Mouse (Mus musculus) CH12.LX (cell line): ENCODE measurements around the gene Aph1a.

Experiments used
- CTCF ChIP-seq, 2 experiments: IDR thresholded peaks in 1 of 2; conservative IDR thresholded peaks in 1 of 2; 2 replicates each; pipeline ENCODE4 v1.5.1; 2011 to 2012; ENCODE audit warnings: low read depth in 2 of 2, low read length in 2 of 2, improper control_type of control experiment in 1 of 2, inconsistent platforms in 1 of 2, mild to moderate bottlenecking in 1 of 2, moderate library complexity in 1 of 2
- E2F4 ChIP-seq: IDR thresholded peaks from 2 replicates; pipeline ENCODE4 v1.6.1; 2011; ENCODE audit warnings: low read depth, low read length, improper control_type of control experiment; ENCODE audit not compliant: insufficient replicate concordance
- GABPA ChIP-seq: IDR thresholded peaks from 2 replicates; pipeline ENCODE4 v1.6.1; 2012; ENCODE audit warnings: low read depth, low read length, improper control_type of control experiment, inconsistent platforms; ENCODE audit not compliant: insufficient replicate concordance
- USF1 ChIP-seq: IDR thresholded peaks from 2 replicates; pipeline ENCODE4 v1.6.1; 2014; ENCODE audit warnings: low read depth, mild to moderate bottlenecking, inconsistent platforms, low read length, improper control_type of control experiment

DNA sequence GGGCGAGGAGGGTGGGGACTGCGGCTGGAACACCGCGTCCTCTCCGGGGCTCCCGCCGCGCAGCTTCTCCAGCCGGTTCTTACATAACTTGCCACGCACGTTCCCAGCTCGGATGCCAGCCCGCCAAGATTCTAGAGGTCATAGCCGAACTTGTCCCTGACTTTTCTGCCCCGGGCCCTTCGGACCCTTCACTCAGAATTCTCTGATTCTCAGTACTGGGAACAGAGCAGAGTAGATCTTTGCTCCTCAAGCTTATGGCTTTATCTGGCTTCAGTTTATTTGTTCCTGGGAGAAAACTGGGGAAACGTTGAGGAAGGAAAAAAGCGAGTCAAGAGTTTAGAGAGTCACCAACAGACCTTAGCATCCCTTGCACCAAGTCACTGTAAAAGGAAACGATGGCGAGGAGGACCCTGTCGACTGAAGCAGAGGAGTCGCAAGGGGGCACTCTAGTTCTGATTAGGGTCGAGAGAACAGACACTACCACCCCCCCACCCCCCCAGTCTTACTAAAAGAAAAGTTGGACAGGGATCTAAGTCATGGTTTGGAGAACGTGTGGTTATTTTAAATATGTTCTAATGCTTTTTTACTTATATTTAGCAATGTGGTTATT is 10.8 kb upstream of the Aph1a start:
- TF ChIP-seq GABPA (no peak), CTCF (conservative IDR thresholded peaks at IDR 0.05 in 1 of 2, IDR thresholded peaks at IDR 0.05 in 1 of 2; ENCODE audit: low read depth in 2 of 2, low read length in 2 of 2) (no peak), E2F4 (no peak), USF1 (no peak)
